Mouse (Mus musculus) ES-E14 (cell line): ENCODE data around the gene Rsrp1.

Source experiments
- CHD2 ChIP-seq: IDR thresholded peaks from 2 replicates; pipeline ENCODE4 v1.6.1; 2014; ENCODE audit warnings: mild to moderate bottlenecking, low read depth, low read length, inconsistent platforms
- HCFC1 ChIP-seq: IDR thresholded peaks from 2 replicates; pipeline ENCODE4 v1.6.1; 2012; ENCODE audit warnings: low read length, inconsistent platforms, borderline replicate concordance; ENCODE audit not compliant: insufficient read depth
- MAFK ChIP-seq: IDR thresholded peaks from 2 replicates; pipeline ENCODE4 v1.6.1; 2014; ENCODE audit warnings: mild to moderate bottlenecking, low read depth, low read length, inconsistent platforms; ENCODE audit not compliant: insufficient read depth
- ZC3H11A ChIP-seq: IDR thresholded peaks from 2 replicates; pipeline ENCODE4 v1.6.1; 2012; ENCODE audit warnings: low read depth, mild to moderate bottlenecking, inconsistent platforms, low read length, borderline replicate concordance
- ZNF384 ChIP-seq: IDR thresholded peaks from 2 replicates; pipeline ENCODE4 v1.6.1; 2012; ENCODE audit warnings: low read depth, low read length, inconsistent platforms

GRCm38 (mm10) chr4:134939900-134940299 lies 16.5 kb downstream of the Rsrp1 start:
- no peak for TF ChIP-seq MAFK
- no peak for TF ChIP-seq HCFC1
- no peak for TF ChIP-seq ZC3H11A
- peak; percentile 93 for TF ChIP-seq ZNF384
- no peak for TF ChIP-seq CHD2
